Mouse (Mus musculus) stomach, postnatal 0 days (tissue): ENCODE measurements around the gene C530008M17Rik. TPM values are rescaled to one million over a fixed set of nuclear protein-coding genes. Genes with fewer than 3 reads are reported as not detected.
A peak's percentile ranks its signal among the peaks of the same experiment; 100 is the strongest.

Source experiments
- ATAC-seq: fragments of 200-750 bp; cut with Nextera tagmentation; 2 replicates; pipeline ENCODE4 v1.8.0; 2017; ENCODE audit not compliant: low FRiP score, low TSS enrichment
- DNase-seq: peaks from one replicate; pipeline ENCODE4 v3.0.0-alpha.2; 2016; ENCODE audit warnings: low spot score
- H3K27ac ChIP-seq: fragments of 300-500 bp; sonication (generic); replicated peaks from 2 replicates; pipeline ENCODE4 v1.5.1; 2014; ENCODE audit warnings: mild to moderate bottlenecking, control low read depth
- H3K27me3 ChIP-seq: fragments of 300-500 bp; sonication (generic); 2 replicates; pipeline ENCODE4 v1.6.1; 2014; ENCODE audit warnings: low read length; ENCODE audit not compliant: control insufficient read depth, insufficient read depth
- H3K36me3 ChIP-seq: fragments of 300-500 bp; sonication (generic); 2 replicates; pipeline ENCODE4 v1.6.1; 2014; ENCODE audit warnings: low read length, mixed read lengths; ENCODE audit not compliant: control insufficient read depth, insufficient read depth
- H3K4me1 ChIP-seq: fragments of 300-500 bp; sonication (generic); replicated peaks from 2 replicates; pipeline ENCODE4 v1.6.1; 2014; ENCODE audit warnings: antibody characterized with exemption; ENCODE audit not compliant: control insufficient read depth, insufficient read depth
- H3K4me2 ChIP-seq: fragments of 300-500 bp; sonication (generic); replicated peaks from 2 replicates; pipeline ENCODE4 v1.6.1; 2014; ENCODE audit warnings: low read depth, mild to moderate bottlenecking, control low read depth, moderate library complexity
- H3K4me3 ChIP-seq: fragments of 300-500 bp; sonication (generic); 2 replicates; pipeline ENCODE4 v1.5.1; 2014; ENCODE audit warnings: low read depth, low read length, control low read depth
- H3K9ac ChIP-seq: fragments of 300-500 bp; sonication (generic); 2 replicates; pipeline ENCODE4 v1.6.1; 2014; ENCODE audit warnings: mild to moderate bottlenecking, low read length, control low read depth, mixed read lengths
- H3K9me3 ChIP-seq: fragments of 300-500 bp; sonication (generic); 2 replicates; pipeline ENCODE4 v1.6.1; 2016; ENCODE audit warnings: low read length; ENCODE audit not compliant: control insufficient read depth
- CTCF ChIP-seq: IDR thresholded peaks from 2 replicates; pipeline ENCODE4 v1.5.1; 2016; ENCODE audit warnings: antibody characterized with exemption, low read depth, mild to moderate bottlenecking, moderate library complexity
- EP300 ChIP-seq: optimal IDR thresholded peaks from 2 replicates; pipeline ENCODE3; 2016; ENCODE audit warnings: antibody characterized with exemption
- WGBS: fragments of 180-500 bp; shearing (Covaris S2); extraction: QIAGEN DNeasy Blood & Tissue Kit; methylation state at CpG from one replicate; pipeline ENCODE4 v1.1.7; 2014; 5-methylcytosine and 5-hydroxymethylcytosine counted together
- polyA plus RNA-seq: library from polyadenylated mRNA; unstranded; fragments of >200 nt; fragmentation: Nextera tagmentation; extraction: Ambion mirVana; gene quantifications from 2 replicates; pipeline ENCODE4 v1.2.1, GENCODE M21; 2015

C530008M17Rik gene
- polyA plus RNA-seq, 1 experiment from 2014 or later, result 3.6 TPM

- DNase-seq, result peak; percentile 38
- ATAC-seq, result peak; percentile 86
- 29% methylated on average over 16 of the region's 16 CpGs for WGBS
- Histone ChIP-seq H3K4me2 (peak overlapping the region; percentile 53), H3K27ac (no peak overlapping the region), H3K36me3 (peaks cover 5% of the 10 kb centered on the region; the same call in 1 of the 2 replicates), H3K4me1 (no peaks in the 10 kb centered on the region), H3K9ac (peak overlapping the region; percentile 31; the same call in 1 of the 2 replicates), H3K4me3 (peak overlapping the region; percentile 33), H3K9me3 (no peaks in the 10 kb centered on the region), H3K27me3 (no peaks in the 10 kb centered on the region)
- no peak for TF ChIP-seq CTCF
Measured at GRCm38 (mm10) chr5:76868693-76869286, 212.5 kb downstream of the C530008M17Rik start.

- H3K4me1 ChIP-seq, result no peaks in the 10 kb centered on the region
- WGBS, result 52% methylated on average over 6 of the region's 6 CpGs
- no peaks in the 10 kb centered on the region for H3K9me3 ChIP-seq
- no peaks in the 10 kb centered on the region for H3K27me3 ChIP-seq
- peaks cover 9% of the 10 kb centered on the region; the same call in 1 of the 2 replicates for H3K36me3 ChIP-seq
- DNase-seq (no peak), ATAC-seq (no peak)
- H3K4me3 ChIP-seq, result peak overlapping the region; percentile 33
- H3K27ac ChIP-seq, result no peak overlapping the region
- no peak overlapping the region; the same call in 1 of the 2 replicates for H3K9ac ChIP-seq
- no peak for TF ChIP-seq EP300
- no peak for TF ChIP-seq CTCF
- H3K4me2 ChIP-seq, result peak overlapping the region; percentile 53
Measured at GRCm38 (mm10) chr5:76869553-76869952, 213.2 kb downstream of the C530008M17Rik start.

DNA sequence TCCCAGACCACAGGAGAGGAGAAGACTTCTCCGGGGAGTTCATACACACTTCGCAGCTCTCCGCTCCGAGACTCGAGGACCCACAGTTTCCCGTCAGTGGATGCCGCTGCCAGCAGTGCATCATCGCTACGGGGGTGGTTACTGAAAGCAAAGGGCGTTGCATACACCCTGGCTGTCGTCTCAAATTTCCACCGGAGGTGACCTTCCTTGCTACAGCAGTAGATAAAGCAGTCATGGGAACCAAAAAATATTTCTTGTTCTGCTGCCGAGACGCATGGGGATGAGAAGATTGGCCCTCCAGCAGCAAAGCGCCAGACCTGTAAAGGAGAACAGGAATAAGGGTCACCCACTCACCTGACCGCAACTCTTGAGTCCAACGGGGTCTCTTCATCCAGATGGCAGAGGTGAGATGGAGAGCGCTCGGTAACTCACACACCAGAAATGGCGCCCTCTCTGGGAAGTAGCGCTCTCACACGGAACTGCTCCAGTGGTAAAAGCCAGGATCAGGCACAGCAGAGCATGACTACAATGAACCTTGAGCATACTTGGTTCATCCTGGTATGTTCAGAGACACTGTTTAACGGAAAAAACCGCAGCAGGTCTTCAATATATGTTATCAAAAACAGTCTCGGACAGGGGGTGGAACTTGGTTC is 219.9 kb downstream of the C530008M17Rik start:
- Histone ChIP-seq H3K27ac (no peak overlapping the region), H3K9ac (no peak overlapping the region), H3K4me1 (no peaks in the 10 kb centered on the region), H3K36me3 (peaks cover 8% of the 10 kb centered on the region; the same call in 1 of the 2 replicates), H3K4me3 (no peak overlapping the region), H3K27me3 (no peaks in the 10 kb centered on the region), H3K4me2 (no peak overlapping the region), H3K9me3 (no peaks in the 10 kb centered on the region)
- WGBS, result 88% methylated on average over 25 of the region's 25 CpGs
- no peak for ATAC-seq
- TF ChIP-seq EP300 (no peak), CTCF (no peak; the same call in 1 of the 2 replicates)
- DNase-seq, result no peak

- peak; percentile 83 for ATAC-seq
- H3K36me3 ChIP-seq, result peaks cover 5% of the 10 kb centered on the region; the same call in 1 of the 2 replicates
- H3K4me1 ChIP-seq, result no peaks in the 10 kb centered on the region
- H3K9ac ChIP-seq, result no peak overlapping the region
- TF ChIP-seq CTCF, result no peak
- no peak for TF ChIP-seq EP300
- 66% methylated on average over 1 of the region's 1 CpGs for WGBS
- no peaks in the 10 kb centered on the region for H3K27me3 ChIP-seq
- H3K4me2 ChIP-seq, result no peak overlapping the region
- H3K9me3 ChIP-seq, result no peaks in the 10 kb centered on the region
- no peak for DNase-seq
- H3K4me3 ChIP-seq, result no peak overlapping the region
- H3K27ac ChIP-seq, result no peak overlapping the region
Measured at GRCm38 (mm10) chr5:76884107-76884506, 227.8 kb downstream of the C530008M17Rik start.

DNA sequence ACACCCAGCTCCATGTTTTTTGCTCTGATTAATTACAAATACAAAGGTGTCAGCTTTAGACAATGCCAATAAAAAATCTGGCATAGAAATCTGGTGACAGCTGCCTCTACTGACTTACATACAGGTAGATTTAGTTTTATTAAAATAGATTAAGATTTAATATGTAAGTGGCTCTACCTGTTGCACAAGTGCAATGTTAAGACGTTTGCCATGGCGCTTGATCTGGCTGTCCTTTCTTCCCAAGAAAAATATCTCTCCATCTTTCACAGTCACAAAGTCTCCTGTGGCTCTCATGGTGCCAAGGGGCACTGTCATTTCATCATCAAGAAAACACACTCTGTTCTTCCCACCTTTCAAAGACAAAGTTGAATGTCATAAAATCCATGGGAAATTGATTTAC is 230.7 kb downstream of the C530008M17Rik start:
- no peak overlapping the region for H3K4me3 ChIP-seq
- no peak overlapping the region for H3K4me2 ChIP-seq
- peaks cover 5% of the 10 kb centered on the region; the same call in 1 of the 2 replicates for H3K36me3 ChIP-seq
- H3K9ac ChIP-seq, result no peak overlapping the region
- 86% methylated on average over 2 of the region's 2 CpGs for WGBS
- no peak for DNase-seq
- H3K27me3 ChIP-seq, result no peaks in the 10 kb centered on the region
- no peak for ATAC-seq
- H3K27ac ChIP-seq, result no peak overlapping the region
- no peaks in the 10 kb centered on the region for H3K4me1 ChIP-seq
- TF ChIP-seq CTCF (no peak), EP300 (no peak)
- no peaks in the 10 kb centered on the region for H3K9me3 ChIP-seq

DNA sequence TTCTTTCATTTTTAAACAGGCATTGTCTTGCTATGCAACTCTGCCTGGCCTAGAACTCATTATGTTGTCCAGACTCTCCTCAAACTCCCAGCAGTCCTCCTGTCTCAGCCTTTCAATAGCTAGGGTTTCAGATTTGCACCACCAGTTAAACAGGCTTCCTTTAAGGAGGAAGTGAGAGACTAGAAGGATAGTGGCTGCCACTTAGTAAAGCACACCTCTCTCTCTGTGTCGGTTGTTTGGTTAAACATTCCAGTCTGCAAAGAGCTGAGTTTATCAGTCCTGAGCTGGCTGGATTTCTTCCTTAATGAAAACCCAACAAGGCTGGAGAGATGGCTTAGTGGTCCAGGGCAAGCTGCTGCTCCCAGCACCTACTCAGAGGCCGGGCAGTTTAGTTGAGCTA is 236.3 kb downstream of the C530008M17Rik start:
- 43% methylated on average over 2 of the region's 2 CpGs for WGBS
- no peak for DNase-seq
- Histone ChIP-seq H3K27ac (no peak overlapping the region), H3K9ac (no peak overlapping the region), H3K4me3 (no peak overlapping the region), H3K9me3 (no peaks in the 10 kb centered on the region), H3K4me1 (no peaks in the 10 kb centered on the region), H3K4me2 (no peak overlapping the region), H3K27me3 (no peaks in the 10 kb centered on the region), H3K36me3 (peaks cover 8% of the 10 kb centered on the region; the same call in 1 of the 2 replicates)
- ATAC-seq, result no peak
- no peak for TF ChIP-seq EP300
- no peak for TF ChIP-seq CTCF
